Mouse (Mus musculus): ENCODE data around the gene Abhd17a.

Gene Abhd17a

GRCm38 (mm10) chr10:80548428-80549006, 41.6 kb downstream of the Abhd17a start:
- in situ Hi-C loops (cut with MboI), result no loop called here

- in situ Hi-C loops (cut with MboI), result no loop called here
These were observed 42.6 kb downstream of the Abhd17a start for GRCm38 (mm10) chr10:80547539-80547938.

- in situ Hi-C loops (cut with MboI), result no loop called here
These were observed 43.2 kb downstream of the Abhd17a start for GRCm38 (mm10) chr10:80546945-80547344.

GRCm38 (mm10) chr10:80545590-80545989, 44.6 kb downstream of the Abhd17a start:
- in situ Hi-C loops (cut with MboI), result no loop called here

- in situ Hi-C loops (cut with MboI), result no loop called here
These were observed 46.3 kb downstream of the Abhd17a start for GRCm38 (mm10) chr10:80543873-80544272.

- in situ Hi-C loops (cut with MboI), result no loop called here
These were observed 50.6 kb downstream of the Abhd17a start for GRCm38 (mm10) chr10:80539493-80539892.

GRCm38 (mm10) chr10:80538710-80539394, 51.3 kb downstream of the Abhd17a start, which contains the start of gene Atp8b3:
Gene Atp8b3 (minus strand): TSS chr10:80539124.
- in situ Hi-C loops (cut with MboI), result no loop called here

- in situ Hi-C loops (cut with MboI), result no loop called here
These were observed 52.0 kb downstream of the Abhd17a start for GRCm38 (mm10) chr10:80538180-80538579.

- in situ Hi-C loops (cut with MboI), result no loop called here
These were observed 54.4 kb downstream of the Abhd17a start for GRCm38 (mm10) chr10:80535711-80536110.

- in situ Hi-C loops (cut with MboI), result no loop called here
These were observed 55.1 kb downstream of the Abhd17a start for GRCm38 (mm10) chr10:80535071-80535470.

- in situ Hi-C loops (cut with MboI), result no loop called here
These were observed 56.4 kb downstream of the Abhd17a start for GRCm38 (mm10) chr10:80533704-80534103.

All from mature B cell (primary cell).